Comparison of ENCODE assay signal across 9 mouse cellular contexts in the genomic region with DNA sequence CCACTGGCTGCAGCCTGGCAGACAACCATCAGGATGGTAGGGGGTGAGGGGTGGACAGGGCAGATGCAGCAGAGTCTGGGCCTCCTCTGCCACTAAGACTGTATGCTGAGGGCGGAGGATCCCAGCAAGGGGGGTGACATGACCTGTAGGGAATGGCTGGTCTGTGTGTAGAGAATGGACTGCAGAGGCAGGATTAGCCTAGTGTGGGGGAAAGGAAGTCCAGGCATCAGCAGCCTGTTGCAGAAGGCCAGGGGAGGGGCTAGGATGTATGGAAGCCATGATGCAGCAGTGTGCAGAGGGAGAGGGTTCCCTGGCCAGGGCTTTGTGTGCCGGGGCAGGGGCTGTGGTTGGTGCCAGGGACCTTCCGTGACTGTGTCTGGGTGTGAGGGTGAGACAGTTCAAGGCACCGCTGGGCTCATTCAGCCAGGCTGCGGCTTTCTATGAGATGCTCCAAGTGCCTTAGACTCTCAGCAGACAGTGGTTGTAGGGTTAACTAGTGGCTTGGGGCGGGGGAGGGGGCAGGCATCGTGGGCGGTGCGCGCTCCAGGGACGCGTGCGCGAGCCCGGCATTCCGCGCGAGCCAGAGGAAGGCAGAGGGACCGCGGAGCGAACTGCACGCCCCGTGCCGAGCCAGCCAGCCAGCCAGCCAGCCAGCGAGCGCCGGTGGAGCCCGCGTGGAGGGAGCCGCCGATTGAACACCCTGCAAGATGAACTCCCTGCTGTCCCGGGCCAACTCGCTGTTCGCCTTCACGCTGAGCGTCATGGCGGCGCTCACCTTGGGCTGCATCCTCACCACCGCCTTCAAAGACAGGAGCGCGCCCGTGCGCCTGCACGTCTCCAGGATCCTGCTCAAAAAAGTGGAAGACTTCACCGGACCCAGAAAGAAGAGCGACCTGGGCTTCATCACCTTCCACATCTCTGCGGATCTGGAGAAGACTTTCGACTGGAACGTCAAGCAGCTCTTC. TPM values are rescaled to one million over a fixed set of nuclear protein-coding genes. Genes with fewer than 3 reads are reported as not detected.
DNase-seq lines count a peak whose midpoint lies in the region; ATAC-seq lines count a peak whose summit lies in the region.
"Not testable (repeated sequence)": the region's sequence is repeated elsewhere in the genome, so short reads cannot be mapped to it uniquely, and the experiment has no call there.
"Had no signal": no experiment of that assay in that cellular context is flagged by ENCODE, and none has a peak within 500 bp of the region (broad histone marks: within the 10 kb centered on the region; RNA-seq: fewer than 3 reads in every experiment).

A gene (plus strand): TSS at position 569 of the 965 bp plus-strand sequence.

- not testable (repeated sequence) for H3K27me3 ChIP-seq in forebrain, embryonic 12.5 days; heart, embryonic 15.5 days; kidney, embryonic 14.5 days (ENCODE audit: control insufficient read depth, insufficient read depth, low read length)

- not testable (repeated sequence) for H3K27ac ChIP-seq in ES-E14 (ENCODE audit: insufficient read depth, low read depth, low read length, poor library complexity, severe bottlenecking); forebrain, embryonic 12.5 days; heart, embryonic 15.5 days; kidney, embryonic 14.5 days (ENCODE audit: low read depth, low read length)

- peak within 1 kb of the TSS; percentile 32 for H3K9ac ChIP-seq in ES-E14 (ENCODE audit: insufficient read depth, low read depth, low read length, poor library complexity, severe bottlenecking)
- not testable (repeated sequence) for H3K9ac ChIP-seq in forebrain, embryonic 12.5 days; heart, embryonic 15.5 days; kidney, embryonic 14.5 days (ENCODE audit: low read depth, low read length)

- DNase-seq in ES-E14 (ENCODE audit: low read depth, low spot score), result not testable (repeated sequence)
- DNase-seq in cerebellum, adult 8-10 months, result peak; percentile 53
- peak; percentile 29 to 32 for DNase-seq in left cerebral cortex, postnatal 36 days (ENCODE audit: low spot score in 2 of 2)
- peak; percentile 16 to 36 for DNase-seq in lung, postnatal 4 days
- DNase-seq in retina, embryonic 14.5 days (ENCODE audit: low spot score), result peak; percentile 39

- peak within 1 kb of the TSS; percentile 46 to 58; a peak in 3 of 4 replicates for H3K4me3 ChIP-seq in ES-E14 (ENCODE audit: insufficient read depth in 1 of 2, low read depth in 1 of 2, low read length in 2 of 2, poor library complexity in 1 of 2, severe bottlenecking in 1 of 2)
- H3K4me3 ChIP-seq in forebrain, embryonic 12.5 days (replicated peaks), result peak within 1 kb of the TSS; percentile 29
- peak within 1 kb of the TSS; percentile 32 for H3K4me3 ChIP-seq in heart, embryonic 15.5 days
- H3K4me3 ChIP-seq in kidney, embryonic 14.5 days (ENCODE audit: low read length), result peak within 1 kb of the TSS; percentile 22; the same call in 1 of the 2 replicates

- intact Hi-C loops in left cerebral cortex, postnatal 36 days (cut with DNase I), result loop anchor here (5.0 kb wide), 1 partner anchor 139 kb away; a partner anchor contains a TSS

- ATAC-seq in forebrain, embryonic 12.5 days (ENCODE audit: low FRiP score), result peak; percentile 91
- peak; percentile 87 for ATAC-seq in heart, embryonic 15.5 days (replicated peaks; ENCODE audit: insufficient number of reproducible peaks, insufficient read depth, low FRiP score, low read depth)
- ATAC-seq in kidney, embryonic 14.5 days (ENCODE audit: low FRiP score, low TSS enrichment), result peak; percentile 98

- not testable (repeated sequence) for H3K36me3 ChIP-seq in ES-E14 (ENCODE audit: control insufficient read depth, insufficient read depth, low read length, poor library complexity, severe bottlenecking); forebrain, embryonic 12.5 days (replicated peaks); heart, embryonic 15.5 days; kidney, embryonic 14.5 days (ENCODE audit: control insufficient read depth, insufficient read depth, low read length)

- peak within 1 kb of the TSS; percentile 46 for H3K4me2 ChIP-seq in forebrain, embryonic 12.5 days
- H3K4me2 ChIP-seq in heart, embryonic 15.5 days, result peak within 1 kb of the TSS; percentile 49
- H3K4me2 ChIP-seq in kidney, embryonic 14.5 days (replicated peaks; ENCODE audit: low read depth, low read length), result peak within 1 kb of the TSS; percentile 32

- 5% methylated on average over 12 of the region's 49 CpGs for WGBS in forebrain, embryonic 12.5 days
- 7% methylated on average over 20 of the region's 49 CpGs for WGBS in heart, embryonic 15.5 days
- 56% methylated on average over 1 of the region's 49 CpGs for WGBS in kidney, embryonic 14.5 days

- in situ Hi-C loops in ES-E14 (cut with MboI; ENCODE audit: low sequenced_read_pairs in 2 of 2, unreplicated experiment in 2 of 2), result not testable (repeated sequence)

- not testable (repeated sequence) for H3K4me1 ChIP-seq in ES-E14 (ENCODE audit: control insufficient read depth in 2 of 2, insufficient read depth in 2 of 2, low read length in 2 of 2, poor library complexity in 1 of 2); forebrain, embryonic 12.5 days; heart, embryonic 15.5 days (replicated peaks); kidney, embryonic 14.5 days (ENCODE audit: control insufficient read depth, insufficient read depth, low read length)

- H3K9me3 ChIP-seq in ES-E14 (ENCODE audit: control insufficient read depth, insufficient read depth, low read depth, low read length); forebrain, embryonic 12.5 days; heart, embryonic 15.5 days (replicated peaks); kidney, embryonic 14.5 days (ENCODE audit: control insufficient read depth, low read length): not testable (repeated sequence)

RNA-seq across cellular contexts. Expression of the gene that starts here (rescaled TPM):
- 17.7 and 30.7 TPM in 2 replicates for total RNA-seq in ES-E14 (2012; rRNA removed)
- 50.8 and 53.0 TPM in 2 replicates for polyA plus RNA-seq in forebrain, embryonic 12.5 days (2016; fragmentation: Nextera tagmentation; extraction: Ambion mirVana)
- 19.3 and 20.9 TPM in 2 replicates for polyA plus RNA-seq in heart, embryonic 15.5 days (2015; fragmentation: Nextera tagmentation; extraction: Ambion mirVana)
- polyA plus RNA-seq in kidney, embryonic 14.5 days (2014; fragmentation: Nextera tagmentation; extraction: Ambion mirVana), result 41.3 and 44.6 TPM in 2 replicates
- total RNA-seq in left cerebral cortex, postnatal 36 days (2021), result 10 to 100 TPM; 33.7 to 39.1 TPM
- total RNA-seq: megakaryocyte, adult 5-6 weeks had no signal
